Mouse (Mus musculus): ENCODE data around the gene Gmeb2. TPM values are rescaled to one million over a fixed set of nuclear protein-coding genes. Genes with fewer than 3 reads are reported as not detected.

The Gmeb2 gene
- total and polyA plus RNA-seq, 3 experiments, result 11.6 to 20.7 (median 17.3) TPM

GRCm38 (mm10) chr2:181228335-181228734, 59.5 kb downstream of the Gmeb2 start:
- Histone ChIP-seq H3K4me2 (ENCODE audit: insufficient read depth, low read depth, poor library complexity, severe bottlenecking) (no peak overlapping the region), H3K27me3 (replicated peaks) (no peaks in the 10 kb centered on the region), H3K4me1 (ENCODE audit: control insufficient read depth in 1 of 2, insufficient read depth in 2 of 2) (no peaks in the 10 kb centered on the region), H3K9me3 (replicated peaks; ENCODE audit: low read length) (no peaks in the 10 kb centered on the region), H3K27ac (ENCODE audit: insufficient read depth, low read depth) (no peak overlapping the region), H3K4me3 (replicated peaks in 1 of 3; ENCODE audit: low read depth in 2 of 3, low read length in 2 of 3, poor library complexity in 1 of 3) (no peak overlapping the region), H3K9ac (ENCODE audit: insufficient read depth, low read depth) (no peak overlapping the region), H3K79me2 (replicated peaks; ENCODE audit: control insufficient read depth, extremely low read depth, insufficient read depth, poor library complexity, severe bottlenecking) (no peaks in the 10 kb centered on the region), H3K36me3 (replicated peaks in 1 of 2; ENCODE audit: control insufficient read depth in 1 of 2, insufficient read depth in 1 of 2, low read length in 1 of 2) (peaks cover 70 to 89% of the 10 kb centered on the region in 2 experiments)
- TF ChIP-seq SIN3A (IDR thresholded peaks at IDR 0.05; ENCODE audit: low read length), result no peak
- no peak for TF ChIP-seq IRF4 (IDR thresholded peaks at IDR 0.05; ENCODE audit: low read depth, low read length)
- no peak for TF ChIP-seq E2F4 (IDR thresholded peaks at IDR 0.05; ENCODE audit: insufficient replicate concordance, low read depth, low read length)
- TF ChIP-seq CTCF (conservative IDR thresholded peaks at IDR 0.05 in 1 of 2, IDR thresholded peaks at IDR 0.05 in 1 of 2; ENCODE audit: low read depth in 2 of 2, low read length in 2 of 2), result no peak
- dilution Hi-C loops (cut with MboI; ENCODE audit: extremely low pct_ligation_motif_present, extremely low pct_unique_long_range_greater_than_20kb, low sequenced_read_pairs) (no loop called here), in situ Hi-C loops (cut with MboI; ENCODE audit: low pct_ligation_motif_present, low pct_unique_long_range_greater_than_20kb, low sequenced_read_pairs) (no loop called here)
- no peak for DNase-seq (ENCODE audit: extremely low read depth)

GRCm38 (mm10) chr2:181227122-181227521, 60.7 kb downstream of the Gmeb2 start:
- no peak overlapping the region for H3K4me3 ChIP-seq (replicated peaks in 1 of 3; ENCODE audit: low read depth in 2 of 3, low read length in 2 of 3, poor library complexity in 1 of 3)
- in situ Hi-C loops (cut with MboI; ENCODE audit: low pct_ligation_motif_present, low pct_unique_long_range_greater_than_20kb, low sequenced_read_pairs) (no loop called here), dilution Hi-C loops (cut with MboI; ENCODE audit: extremely low pct_ligation_motif_present, extremely low pct_unique_long_range_greater_than_20kb, low sequenced_read_pairs) (no loop called here)
- no peak overlapping the region for H3K27ac ChIP-seq (ENCODE audit: insufficient read depth, low read depth)
- TF ChIP-seq SMC3 (IDR thresholded peaks at IDR 0.05; ENCODE audit: low read depth, low read length), result peak; percentile 32; the same call in 1 of the 2 replicates
- TF ChIP-seq HCFC1 (IDR thresholded peaks at IDR 0.05; ENCODE audit: low read depth, low read length), result no peak
- peaks cover 58 to 77% of the 10 kb centered on the region in 2 experiments for H3K36me3 ChIP-seq (replicated peaks in 1 of 2; ENCODE audit: control insufficient read depth in 1 of 2, insufficient read depth in 1 of 2, low read length in 1 of 2)
- no peak overlapping the region for H3K9ac ChIP-seq (ENCODE audit: insufficient read depth, low read depth)
- H3K79me2 ChIP-seq (replicated peaks; ENCODE audit: control insufficient read depth, extremely low read depth, insufficient read depth, poor library complexity, severe bottlenecking), result no peaks in the 10 kb centered on the region
- no peaks in the 10 kb centered on the region for H3K4me1 ChIP-seq (ENCODE audit: control insufficient read depth in 1 of 2, insufficient read depth in 2 of 2)
- H3K9me3 ChIP-seq (replicated peaks; ENCODE audit: low read length), result no peaks in the 10 kb centered on the region
- no peaks in the 10 kb centered on the region for H3K27me3 ChIP-seq (replicated peaks)
- H3K4me2 ChIP-seq (ENCODE audit: insufficient read depth, low read depth, poor library complexity, severe bottlenecking), result no peak overlapping the region
- no peak for DNase-seq (ENCODE audit: extremely low read depth)

GRCm38 (mm10) chr2:181224994-181225393, 62.8 kb downstream of the Gmeb2 start:
- dilution Hi-C loops (cut with MboI; ENCODE audit: extremely low pct_ligation_motif_present, extremely low pct_unique_long_range_greater_than_20kb, low sequenced_read_pairs), result no loop called here
- DNase-seq (ENCODE audit: extremely low read depth), result no peak
- TF ChIP-seq RAD21 (IDR thresholded peaks at IDR 0.05; ENCODE audit: low read depth, low read length) (no peak), POLR2A (IDR thresholded peaks at IDR 0.05; ENCODE audit: low read depth, low read length) (no peak), JUN (IDR thresholded peaks at IDR 0.05; ENCODE audit: insufficient read depth, low read depth, low read length) (no peak)
- Histone ChIP-seq H3K79me2 (replicated peaks; ENCODE audit: control insufficient read depth, extremely low read depth, insufficient read depth, poor library complexity, severe bottlenecking) (no peaks in the 10 kb centered on the region), H3K36me3 (replicated peaks in 1 of 2; ENCODE audit: control insufficient read depth in 1 of 2, insufficient read depth in 1 of 2, low read length in 1 of 2) (peaks cover 38 to 65% of the 10 kb centered on the region in 2 experiments), H3K4me1 (ENCODE audit: control insufficient read depth in 1 of 2, insufficient read depth in 2 of 2) (peaks cover 2 to 10% of the 10 kb centered on the region in 2 experiments; a peak in 3 of 4 replicates), H3K27ac (ENCODE audit: insufficient read depth, low read depth) (no peak overlapping the region), H3K27me3 (replicated peaks) (no peaks in the 10 kb centered on the region), H3K4me3 (replicated peaks in 1 of 3; ENCODE audit: low read depth in 2 of 3, low read length in 2 of 3, poor library complexity in 1 of 3) (no peak overlapping the region), H3K9me3 (replicated peaks; ENCODE audit: low read length) (no peaks in the 10 kb centered on the region), H3K4me2 (ENCODE audit: insufficient read depth, low read depth, poor library complexity, severe bottlenecking) (no peak overlapping the region), H3K9ac (ENCODE audit: insufficient read depth, low read depth) (no peak overlapping the region)
- in situ Hi-C loops (cut with MboI; ENCODE audit: low pct_ligation_motif_present, low pct_unique_long_range_greater_than_20kb, low sequenced_read_pairs), result no loop called here
